Mouse (Mus musculus): ENCODE measurements around the gene Rptn.

DNA sequence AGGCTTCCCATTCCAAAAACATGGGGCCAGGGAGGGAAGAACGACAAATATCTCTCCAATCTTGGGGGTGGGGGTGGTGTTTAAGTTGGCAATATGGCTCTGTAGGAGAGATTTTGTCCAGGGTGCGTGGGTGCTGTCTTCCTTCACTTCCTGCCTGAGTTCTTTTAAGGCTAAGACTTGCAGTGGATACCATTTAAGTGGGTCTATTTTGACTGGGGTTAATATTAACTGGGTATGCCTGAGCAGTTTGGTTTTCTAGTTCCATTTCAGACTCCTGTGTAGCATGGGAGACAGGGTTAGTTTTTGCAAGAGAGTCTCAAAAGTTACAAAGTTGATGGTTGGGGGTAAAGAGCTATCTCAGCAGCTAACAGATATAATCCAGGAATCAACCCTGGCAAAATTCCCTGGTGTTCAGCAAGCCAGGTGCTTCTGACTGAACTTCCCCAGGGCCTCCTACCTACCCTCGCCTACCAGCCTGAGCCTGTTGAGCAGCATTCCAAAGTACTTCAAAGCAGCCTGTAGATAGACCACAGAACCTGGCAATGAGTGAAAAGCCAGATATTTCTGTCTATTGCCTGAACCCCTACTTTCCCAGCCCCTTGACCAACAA lies 26.4 kb upstream of the Rptn start:
- TF ChIP-seq CTCF (conservative IDR thresholded peaks at IDR 0.05; ENCODE audit: low read length): no peak
- no peak for TF ChIP-seq POU5F1 (IDR thresholded peaks at IDR 0.05; ENCODE audit: borderline replicate concordance, low read length)
- TF ChIP-seq NANOG (IDR thresholded peaks at IDR 0.05; ENCODE audit: borderline replicate concordance, low read length): no peak
